Mouse (Mus musculus): ENCODE data around the gene Gabarap. TPM values are rescaled to one million over a fixed set of nuclear protein-coding genes. Genes with fewer than 3 reads are reported as not detected.

The Gabarap gene
- polyA plus RNA-seq, 1 experiment from 2014 or later, result 616 TPM

- WGBS, result 89% methylated on average over 8 of the region's 8 CpGs
- DNase-seq (no peak), ATAC-seq (ENCODE audit: low FRiP score, low TSS enrichment) (no peak)
- Histone ChIP-seq H3K27me3 (ENCODE audit: control insufficient read depth, insufficient read depth, low read length) (no peaks in the 10 kb centered on the region), H3K4me3 (replicated peaks; ENCODE audit: low read depth, low read length) (peak overlapping the region; percentile 83; the same call in 1 of the 2 replicates), H3K9me3 (ENCODE audit: control insufficient read depth, low read length) (no peaks in the 10 kb centered on the region), H3K9ac (replicated peaks; ENCODE audit: low read length) (no peak overlapping the region), H3K4me1 (ENCODE audit: control insufficient read depth, insufficient read depth, low read length) (peaks cover 32% of the 10 kb centered on the region), H3K4me2 (ENCODE audit: low read length) (peak overlapping the region; percentile 85), H3K27ac (replicated peaks; ENCODE audit: low read depth, low read length) (no peak overlapping the region; the same call in 1 of the 2 replicates), H3K36me3 (ENCODE audit: control insufficient read depth, insufficient read depth, low read length) (peaks cover 25% of the 10 kb centered on the region)
Observed at GRCm38 (mm10) chr11:69999666-70000065, 8.7 kb downstream of the Gabarap start.

DNA sequence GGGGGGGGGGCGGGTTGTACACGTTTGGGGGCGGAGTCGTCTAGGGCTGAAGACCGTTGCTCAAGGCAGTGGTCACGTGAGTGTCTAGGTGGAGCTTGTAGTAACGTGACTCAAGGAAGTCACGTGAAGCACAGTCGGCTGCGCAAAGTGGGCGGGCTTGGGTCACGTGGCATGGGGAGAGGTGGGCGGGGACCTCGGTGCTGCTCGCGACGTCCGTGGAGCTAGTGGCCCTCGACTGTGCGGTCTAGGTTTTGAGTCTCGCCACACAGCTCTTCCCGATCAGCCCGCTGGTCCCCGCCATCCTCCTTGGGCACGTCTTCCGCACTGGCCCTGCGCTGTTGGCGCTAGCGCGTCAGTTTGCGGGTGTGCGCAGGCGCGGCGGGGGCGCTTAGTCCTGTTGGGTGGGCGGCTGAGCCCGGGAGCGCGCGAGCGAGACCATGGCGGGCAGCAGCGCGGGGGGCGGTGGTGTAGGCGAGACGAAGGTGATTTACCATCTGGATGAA, 9.5 kb downstream of the Gabarap start, which contains the start of gene Dvl2:
Gene Dvl2 (plus strand): TSS at position 200 of the 503 bp plus-strand sequence.
- Histone ChIP-seq H3K4me1 (ENCODE audit: control insufficient read depth, insufficient read depth, low read length) (peaks cover 32% of the 10 kb centered on the region), H3K4me2 (ENCODE audit: low read length) (peak within 1 kb of the TSS; percentile 85), H3K4me3 (replicated peaks; ENCODE audit: low read depth, low read length) (peak within 1 kb of the TSS; percentile 83), H3K9me3 (ENCODE audit: control insufficient read depth, low read length) (no peaks in the 10 kb centered on the region), H3K27ac (replicated peaks; ENCODE audit: low read depth, low read length) (peak within 1 kb of the TSS; percentile 96), H3K36me3 (ENCODE audit: control insufficient read depth, insufficient read depth, low read length) (peaks cover 31% of the 10 kb centered on the region), H3K27me3 (ENCODE audit: control insufficient read depth, insufficient read depth, low read length) (no peaks in the 10 kb centered on the region), H3K9ac (replicated peaks; ENCODE audit: low read length) (peak within 1 kb of the TSS; percentile 67)
- DNase-seq (peak; percentile 96), ATAC-seq (ENCODE audit: low FRiP score, low TSS enrichment) (peak; percentile 72)
- WGBS, result under 1% methylated on average over 48 of the region's 48 CpGs

DNA sequence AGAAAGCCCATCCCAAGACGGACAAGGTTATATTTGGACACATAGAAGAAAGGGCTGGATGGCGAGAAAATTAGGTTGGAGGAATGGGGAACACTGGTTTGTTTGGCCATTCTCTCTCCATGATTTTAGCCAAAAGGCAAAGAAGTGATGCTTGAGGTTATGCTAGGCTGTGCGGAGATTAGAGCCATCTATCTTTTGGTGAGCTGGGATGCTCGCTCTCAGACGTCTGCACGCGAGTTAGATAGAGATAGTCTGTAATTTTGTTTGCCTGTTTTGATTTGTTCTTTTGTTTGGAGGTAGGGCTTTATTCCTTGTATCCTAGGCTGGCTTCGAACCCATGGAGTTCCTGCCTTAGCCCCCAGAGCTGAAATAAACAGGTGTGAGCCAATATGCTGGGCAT, 10.2 kb downstream of the Gabarap start:
- ATAC-seq (ENCODE audit: low FRiP score, low TSS enrichment), result no peak
- H3K4me1 ChIP-seq (ENCODE audit: control insufficient read depth, insufficient read depth, low read length), result peaks cover 32% of the 10 kb centered on the region

GRCm38 (mm10) chr11:70001865-70002264, 10.9 kb downstream of the Gabarap start:
- no peak for ATAC-seq (ENCODE audit: low FRiP score, low TSS enrichment)
- DNase-seq, result peak; percentile 64
- peaks cover 32% of the 10 kb centered on the region for H3K4me1 ChIP-seq (ENCODE audit: control insufficient read depth, insufficient read depth, low read length)

More for the DNA sequence above, 10.2 kb downstream of the Gabarap start:
- Histone ChIP-seq H3K4me3 (replicated peaks; ENCODE audit: low read depth, low read length) (peak overlapping the region; percentile 83), H3K36me3 (ENCODE audit: control insufficient read depth, insufficient read depth, low read length) (peaks cover 38% of the 10 kb centered on the region), H3K9ac (replicated peaks; ENCODE audit: low read length) (peak overlapping the region; percentile 67), H3K9me3 (ENCODE audit: control insufficient read depth, low read length) (no peaks in the 10 kb centered on the region), H3K27me3 (ENCODE audit: control insufficient read depth, insufficient read depth, low read length) (no peaks in the 10 kb centered on the region), H3K27ac (replicated peaks; ENCODE audit: low read depth, low read length) (peak overlapping the region; percentile 96), H3K4me2 (ENCODE audit: low read length) (peak overlapping the region; percentile 85)
- DNase-seq, result no peak
- WGBS, result 11% methylated on average over 8 of the region's 8 CpGs

DNA sequence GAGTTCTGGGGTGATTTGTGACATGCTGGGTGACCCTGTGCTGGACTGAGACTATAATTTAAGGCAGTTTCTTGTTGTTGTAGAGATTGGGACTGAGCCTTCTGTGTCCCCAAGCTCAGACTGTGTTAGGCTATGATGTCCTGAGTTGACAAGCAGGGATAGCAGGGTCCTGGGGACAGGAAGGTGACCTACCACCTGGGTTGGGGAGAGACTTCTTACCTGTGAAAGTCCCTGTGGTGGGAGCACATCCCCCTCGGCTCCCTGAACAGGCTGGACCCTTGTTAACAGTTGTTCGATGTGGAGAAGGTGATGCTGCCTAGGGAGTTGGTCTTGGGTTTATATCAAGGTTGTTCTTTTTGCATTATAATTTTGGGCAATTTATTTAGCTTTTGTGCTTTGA, 11.5 kb downstream of the Gabarap start:
- ATAC-seq (ENCODE audit: low FRiP score, low TSS enrichment), result no peak
- no peaks in the 10 kb centered on the region for H3K9me3 ChIP-seq (ENCODE audit: control insufficient read depth, low read length)
- DNase-seq, result no peak
- H3K27me3 ChIP-seq (ENCODE audit: control insufficient read depth, insufficient read depth, low read length), result no peaks in the 10 kb centered on the region
- peak overlapping the region; percentile 85 for H3K4me2 ChIP-seq (ENCODE audit: low read length)
- peak overlapping the region; percentile 29; the same call in 1 of the 2 replicates for H3K9ac ChIP-seq (replicated peaks; ENCODE audit: low read length)
- H3K4me3 ChIP-seq (replicated peaks; ENCODE audit: low read depth, low read length), result peak overlapping the region; percentile 83; the same call in 1 of the 2 replicates
- no peak overlapping the region for H3K27ac ChIP-seq (replicated peaks; ENCODE audit: low read depth, low read length)
- WGBS, result 95% methylated on average over 2 of the region's 2 CpGs
- H3K36me3 ChIP-seq (ENCODE audit: control insufficient read depth, insufficient read depth, low read length), result peaks cover 51% of the 10 kb centered on the region
- H3K4me1 ChIP-seq (ENCODE audit: control insufficient read depth, insufficient read depth, low read length), result peaks cover 32% of the 10 kb centered on the region

More at GRCm38 (mm10) chr11:70001865-70002264, 10.9 kb downstream of the Gabarap start:
- peak overlapping the region; percentile 85 for H3K4me2 ChIP-seq (ENCODE audit: low read length)
- H3K4me3 ChIP-seq (replicated peaks; ENCODE audit: low read depth, low read length), result peak overlapping the region; percentile 83
- H3K9ac ChIP-seq (replicated peaks; ENCODE audit: low read length), result no peak overlapping the region; the same call in 1 of the 2 replicates
- H3K27ac ChIP-seq (replicated peaks; ENCODE audit: low read depth, low read length), result no peak overlapping the region
- H3K9me3 ChIP-seq (ENCODE audit: control insufficient read depth, low read length), result no peaks in the 10 kb centered on the region
- no peaks in the 10 kb centered on the region for H3K27me3 ChIP-seq (ENCODE audit: control insufficient read depth, insufficient read depth, low read length)
- peaks cover 45% of the 10 kb centered on the region for H3K36me3 ChIP-seq (ENCODE audit: control insufficient read depth, insufficient read depth, low read length)

DNA sequence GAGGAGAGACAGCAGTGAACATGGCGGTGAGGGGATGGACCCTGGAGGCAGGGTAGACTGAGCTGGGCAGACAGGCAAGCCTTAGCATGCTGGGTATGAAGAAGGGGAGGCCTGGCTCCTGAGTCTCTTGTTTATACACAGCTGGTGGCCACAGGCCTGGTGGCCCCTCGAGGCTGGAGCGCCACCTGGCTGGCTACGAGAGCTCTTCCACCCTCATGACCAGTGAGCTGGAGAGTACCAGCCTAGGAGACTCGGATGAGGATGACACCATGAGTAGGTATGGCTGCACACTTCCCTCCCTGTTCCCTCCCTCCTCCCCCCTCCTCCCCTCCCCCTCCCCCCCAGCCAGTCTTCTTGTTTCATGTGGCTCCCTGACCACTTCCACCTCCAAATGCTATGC, 14.6 kb downstream of the Gabarap start:
- DNase-seq, result peak; percentile 43
- Histone ChIP-seq H3K4me2 (ENCODE audit: low read length) (no peak overlapping the region), H3K27me3 (ENCODE audit: control insufficient read depth, insufficient read depth, low read length) (no peaks in the 10 kb centered on the region), H3K27ac (replicated peaks; ENCODE audit: low read depth, low read length) (no peak overlapping the region), H3K9me3 (ENCODE audit: control insufficient read depth, low read length) (no peaks in the 10 kb centered on the region), H3K36me3 (ENCODE audit: control insufficient read depth, insufficient read depth, low read length) (peaks cover 62% of the 10 kb centered on the region), H3K9ac (replicated peaks; ENCODE audit: low read length) (no peak overlapping the region), H3K4me1 (ENCODE audit: control insufficient read depth, insufficient read depth, low read length) (peaks cover 22% of the 10 kb centered on the region), H3K4me3 (replicated peaks; ENCODE audit: low read depth, low read length) (no peak overlapping the region)
- WGBS, result 48% methylated on average over 5 of the region's 5 CpGs
- ATAC-seq (ENCODE audit: low FRiP score, low TSS enrichment), result no peak

- H3K4me3 ChIP-seq (replicated peaks; ENCODE audit: low read depth, low read length), result no peak overlapping the region
- H3K9me3 ChIP-seq (ENCODE audit: control insufficient read depth, low read length), result no peaks in the 10 kb centered on the region
- peaks cover 7% of the 10 kb centered on the region for H3K4me1 ChIP-seq (ENCODE audit: control insufficient read depth, insufficient read depth, low read length)
- 91% methylated on average over 6 of the region's 6 CpGs for WGBS
- DNase-seq (no peak), ATAC-seq (ENCODE audit: low FRiP score, low TSS enrichment) (no peak)
- no peak overlapping the region for H3K4me2 ChIP-seq (ENCODE audit: low read length)
- no peaks in the 10 kb centered on the region for H3K27me3 ChIP-seq (ENCODE audit: control insufficient read depth, insufficient read depth, low read length)
- no peak overlapping the region for H3K9ac ChIP-seq (replicated peaks; ENCODE audit: low read length)
- H3K36me3 ChIP-seq (ENCODE audit: control insufficient read depth, insufficient read depth, low read length), result peaks cover 92% of the 10 kb centered on the region
- no peak overlapping the region for H3K27ac ChIP-seq (replicated peaks; ENCODE audit: low read depth, low read length)
Observed at GRCm38 (mm10) chr11:70010033-70010432, 19.1 kb downstream of the Gabarap start.

- Histone ChIP-seq H3K27me3 (ENCODE audit: control insufficient read depth, insufficient read depth, low read length) (no peaks in the 10 kb centered on the region), H3K4me2 (ENCODE audit: low read length) (no peak overlapping the region), H3K9ac (replicated peaks; ENCODE audit: low read length) (no peak overlapping the region), H3K4me3 (replicated peaks; ENCODE audit: low read depth, low read length) (no peak overlapping the region), H3K9me3 (ENCODE audit: control insufficient read depth, low read length) (no peaks in the 10 kb centered on the region), H3K4me1 (ENCODE audit: control insufficient read depth, insufficient read depth, low read length) (peaks cover 10% of the 10 kb centered on the region), H3K27ac (replicated peaks; ENCODE audit: low read depth, low read length) (no peak overlapping the region), H3K36me3 (ENCODE audit: control insufficient read depth, insufficient read depth, low read length) (peaks cover 87% of the 10 kb centered on the region)
- no peak for ATAC-seq (ENCODE audit: low FRiP score, low TSS enrichment)
- WGBS, result 87% methylated on average over 12 of the region's 12 CpGs
- DNase-seq, result no peak
Observed at GRCm38 (mm10) chr11:70010548-70010947, 19.6 kb downstream of the Gabarap start.

DNA sequence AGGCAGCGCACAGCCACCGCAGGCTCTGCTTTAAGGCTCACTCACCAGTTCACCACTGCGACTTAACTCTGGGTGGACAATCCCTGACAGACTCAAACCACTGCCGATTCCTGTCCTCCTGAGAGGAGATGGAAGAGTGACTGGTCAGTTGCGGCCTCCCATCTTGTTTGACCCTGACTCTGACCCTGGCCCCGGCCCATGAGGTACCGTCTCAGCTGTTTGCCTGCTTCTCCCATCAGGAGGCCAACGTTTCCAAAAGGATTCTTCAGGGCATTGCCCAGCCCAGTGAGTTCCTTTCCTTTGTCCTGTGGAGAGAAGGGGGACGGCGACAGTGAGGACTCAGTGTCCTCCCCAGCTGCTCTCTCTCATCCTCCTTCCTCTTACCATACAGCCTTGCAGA, 20.0 kb downstream of the Gabarap start:
- Histone ChIP-seq H3K9ac (replicated peaks; ENCODE audit: low read length) (no peak overlapping the region), H3K27ac (replicated peaks; ENCODE audit: low read depth, low read length) (no peak overlapping the region), H3K9me3 (ENCODE audit: control insufficient read depth, low read length) (no peaks in the 10 kb centered on the region), H3K36me3 (ENCODE audit: control insufficient read depth, insufficient read depth, low read length) (peaks cover 83% of the 10 kb centered on the region), H3K27me3 (ENCODE audit: control insufficient read depth, insufficient read depth, low read length) (no peaks in the 10 kb centered on the region), H3K4me2 (ENCODE audit: low read length) (no peak overlapping the region), H3K4me3 (replicated peaks; ENCODE audit: low read depth, low read length) (no peak overlapping the region), H3K4me1 (ENCODE audit: control insufficient read depth, insufficient read depth, low read length) (peaks cover 10% of the 10 kb centered on the region)
- 78% methylated on average over 10 of the region's 10 CpGs for WGBS
- ATAC-seq (ENCODE audit: low FRiP score, low TSS enrichment), result no peak
- no peak for DNase-seq
